Mouse (Mus musculus): ENCODE measurements around the gene Tnf. TPM values are rescaled to one million over a fixed set of nuclear protein-coding genes. Genes with fewer than 3 reads are reported as not detected.

The Tnf gene
- polyA plus RNA-seq, 2 experiments from 2014 or later: 21.5 to 21.6 TPM

DNA sequence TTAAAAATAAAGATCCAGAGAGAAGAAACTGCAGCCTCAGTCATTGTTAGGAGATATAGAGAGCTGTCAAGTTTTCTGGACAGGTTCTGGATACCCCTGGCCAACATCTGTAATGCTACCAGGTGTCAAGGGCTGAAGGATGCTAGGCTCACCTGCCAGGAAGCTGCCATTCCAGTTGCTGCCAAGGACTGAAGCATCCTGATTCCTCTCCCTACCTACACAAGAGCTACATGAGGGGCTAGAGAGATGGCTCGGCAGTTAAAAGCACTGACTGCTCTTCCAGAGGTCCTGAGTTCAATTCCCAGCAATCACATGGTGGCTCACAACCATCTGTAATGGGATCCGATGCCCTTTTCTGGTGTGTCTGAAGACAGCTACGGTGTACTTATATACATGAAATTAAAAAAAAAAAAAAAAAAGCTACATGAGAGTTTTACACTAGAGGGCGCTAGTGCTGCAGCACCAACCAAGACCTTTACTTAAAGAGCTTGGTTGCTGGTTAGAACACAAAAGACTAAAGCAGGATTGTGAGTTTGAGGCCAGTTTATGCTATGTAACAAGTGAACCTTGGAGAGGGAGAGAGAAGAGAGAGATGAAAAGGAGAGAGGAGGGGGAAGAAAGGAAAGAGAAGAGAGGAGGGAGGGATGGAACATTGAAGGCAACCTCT is 33.1 kb downstream of the Tnf start:
- ATAC-seq: no peak

DNA sequence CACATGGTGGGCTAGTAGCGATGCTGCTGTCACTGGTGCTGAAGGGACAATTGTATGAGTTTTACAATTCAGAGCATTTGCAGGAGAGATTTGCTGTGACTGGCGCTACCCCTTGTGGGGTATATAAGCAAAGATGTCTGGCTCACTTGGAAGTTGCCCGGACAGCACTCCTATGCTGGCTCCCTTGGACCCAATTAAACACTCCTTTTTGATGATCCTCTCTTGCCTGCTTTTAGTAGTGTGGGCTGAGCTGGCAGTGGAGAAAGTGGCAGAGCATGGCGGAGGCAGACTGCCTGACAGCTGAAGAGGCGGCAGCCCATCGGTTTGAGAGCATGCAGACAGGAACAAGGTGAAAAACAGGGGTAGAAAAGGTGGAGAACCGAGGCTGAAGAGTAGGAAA is 34.0 kb downstream of the Tnf start:
- ATAC-seq: no peak

DNA sequence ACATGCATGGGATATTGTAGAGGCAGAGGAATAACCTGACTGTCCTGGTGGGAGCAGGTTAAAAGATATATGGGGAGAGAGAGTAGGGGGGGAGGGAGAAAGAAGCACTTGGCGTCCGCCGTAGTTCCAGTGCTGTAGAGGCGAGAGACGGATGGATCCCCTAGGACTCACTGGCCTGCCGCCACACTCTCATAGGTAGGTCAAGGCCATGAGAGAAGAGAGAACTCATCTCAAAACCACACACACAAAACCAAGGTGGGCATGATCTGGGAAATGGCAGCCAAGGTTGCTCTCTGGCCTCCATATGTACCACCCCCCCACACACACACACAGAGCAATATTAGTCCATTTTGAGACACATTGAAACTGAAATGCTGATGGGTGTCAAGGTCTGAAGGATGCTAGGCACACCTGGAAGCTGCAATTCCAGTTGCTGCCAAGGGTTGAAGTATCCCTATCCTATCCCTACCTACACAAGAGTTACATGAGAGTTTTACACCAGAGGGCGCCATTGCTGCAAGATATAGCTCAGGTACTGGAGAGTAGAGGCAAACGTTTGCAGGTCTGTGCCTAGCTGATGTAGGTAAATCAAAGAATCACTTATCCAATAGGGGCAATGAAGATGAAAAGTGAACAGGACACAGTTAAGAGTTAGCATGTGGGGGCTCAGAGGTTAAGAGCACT is 35.3 kb downstream of the Tnf start:
- ATAC-seq: peak; percentile 9

DNA sequence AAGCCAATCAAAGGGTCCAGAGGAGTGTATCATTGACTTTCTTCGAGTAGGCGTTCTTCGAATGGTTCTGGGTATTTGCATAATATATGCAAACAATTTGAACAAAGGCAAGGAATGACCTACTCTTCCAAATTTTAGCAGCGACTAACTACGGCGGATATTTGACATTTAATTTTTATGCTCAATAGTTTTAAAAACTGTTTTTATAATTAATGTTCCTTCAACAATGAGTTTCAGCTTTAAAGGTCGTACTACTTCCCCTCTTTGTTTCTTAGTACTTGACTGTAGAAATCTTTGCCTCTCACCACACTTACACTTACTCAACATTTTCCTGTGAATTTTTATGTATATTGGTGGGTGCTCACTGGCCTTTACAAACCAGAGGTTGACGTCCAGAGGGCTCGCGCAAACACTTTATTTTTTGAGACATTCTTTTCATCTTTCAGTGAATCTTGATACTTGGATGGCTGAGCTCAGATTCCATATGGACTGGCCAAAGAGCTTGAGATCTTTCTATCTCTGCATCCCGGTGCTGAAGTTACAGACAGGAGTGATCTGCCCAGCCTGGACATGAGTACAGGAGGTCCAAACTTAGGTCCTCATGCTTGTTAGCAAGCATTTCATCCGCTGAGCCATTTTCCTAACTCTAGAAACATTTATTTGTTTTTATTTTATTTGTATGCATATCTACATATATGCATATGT is 36.2 kb downstream of the Tnf start:
- ATAC-seq: no peak

DNA sequence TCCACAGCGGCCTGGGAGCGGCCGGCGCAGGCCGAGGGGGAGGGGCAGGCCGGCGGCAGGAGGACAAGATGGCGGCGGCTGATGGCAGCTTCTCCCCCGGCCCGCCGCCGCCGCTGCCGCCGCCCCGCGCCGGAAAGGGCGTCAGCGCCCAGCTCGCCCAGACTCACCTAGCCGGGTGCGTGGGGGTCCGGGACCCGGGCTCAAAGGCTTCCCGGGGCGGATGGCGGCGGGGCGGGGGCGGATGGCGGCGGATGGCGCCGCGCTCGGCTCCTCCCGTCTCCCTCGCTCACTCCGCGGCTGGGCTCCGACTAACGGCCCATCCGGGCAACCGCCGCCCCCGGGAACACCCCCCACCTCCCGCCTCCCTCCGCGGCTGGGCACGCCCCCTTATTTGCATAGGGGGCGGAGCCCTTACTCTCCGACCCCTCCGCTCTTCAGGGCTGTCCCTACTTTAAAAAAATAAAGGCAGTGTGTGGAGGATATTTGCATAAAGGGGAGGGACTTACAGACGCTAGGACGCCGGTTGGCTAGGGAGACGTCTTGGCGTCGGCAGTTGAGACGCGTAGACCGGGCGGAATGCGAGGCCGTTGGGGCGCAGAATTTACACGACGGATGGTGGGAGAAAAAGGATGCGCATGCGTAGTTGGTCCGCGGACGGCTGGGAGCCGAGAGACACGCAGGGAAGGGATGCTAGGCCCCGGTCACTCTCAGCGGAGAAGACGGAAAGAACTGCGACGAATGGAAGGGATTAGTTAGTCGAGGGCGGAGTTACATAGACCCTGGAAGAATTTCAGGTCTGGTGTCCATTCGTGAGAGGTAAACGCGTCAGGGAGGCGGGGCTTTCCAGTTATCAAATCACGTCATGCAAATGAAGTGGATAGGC is 37.0 kb downstream of the Tnf start, which contains the start of gene Prrc2a:
Gene Prrc2a, minus strand, starts transcription at position 330 of the 883 bp plus-strand sequence.
- ATAC-seq: peak; percentile 89

DNA sequence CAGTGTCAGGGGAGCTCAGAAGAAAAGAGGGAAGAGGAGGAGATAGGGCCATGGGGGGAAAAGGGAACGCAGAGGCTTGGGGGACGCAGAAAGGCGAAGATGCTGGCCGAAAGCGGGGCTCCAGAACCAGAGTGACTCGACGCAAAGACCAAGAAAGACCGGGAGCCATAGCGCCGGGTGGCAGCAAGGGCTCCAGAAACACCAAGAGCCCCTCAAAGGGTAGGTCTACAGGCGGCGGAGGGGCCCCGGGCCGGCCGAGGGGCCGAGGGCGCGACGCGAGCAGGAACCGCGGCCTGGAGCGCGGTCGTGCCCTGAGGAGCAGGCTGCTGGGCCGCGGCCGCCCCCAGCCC is 37.6 kb downstream of the Tnf start:
- ATAC-seq: no peak

DNA sequence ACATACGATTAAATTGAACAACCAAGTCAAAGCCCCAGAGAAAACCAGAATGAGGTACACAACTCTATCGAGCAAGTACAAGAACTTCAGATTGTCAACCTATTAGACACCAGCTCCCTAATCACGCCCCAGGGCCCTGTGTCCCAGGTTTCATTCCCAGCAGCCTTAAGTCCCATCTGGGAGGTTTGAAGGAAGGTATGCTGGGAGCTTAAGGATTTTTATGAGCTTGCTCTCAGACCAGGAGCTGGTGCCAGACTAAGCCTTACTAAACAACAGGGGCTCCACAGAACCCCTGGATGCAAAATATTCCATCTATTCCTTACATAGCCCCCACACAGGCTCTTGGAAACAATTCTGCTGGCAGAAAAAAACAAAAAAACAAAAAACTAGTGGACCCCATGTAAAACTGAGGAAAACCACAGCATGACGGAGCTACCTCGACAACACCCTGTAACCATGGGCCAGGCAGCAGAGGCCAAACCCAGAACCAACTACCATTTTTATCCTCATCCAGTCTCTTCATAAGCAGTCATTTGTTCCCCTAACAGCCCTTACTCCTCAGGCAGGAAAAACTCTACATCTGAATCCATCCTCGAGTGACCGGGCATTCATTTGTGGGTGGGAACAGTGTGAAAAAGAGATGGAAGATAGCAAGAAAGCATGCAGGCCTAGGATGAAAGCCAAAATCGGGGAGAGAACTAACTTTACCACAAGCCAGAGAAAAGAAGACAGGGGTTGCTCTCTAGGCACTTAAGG is 38.3 kb downstream of the Tnf start:
- no peak for ATAC-seq

DNA sequence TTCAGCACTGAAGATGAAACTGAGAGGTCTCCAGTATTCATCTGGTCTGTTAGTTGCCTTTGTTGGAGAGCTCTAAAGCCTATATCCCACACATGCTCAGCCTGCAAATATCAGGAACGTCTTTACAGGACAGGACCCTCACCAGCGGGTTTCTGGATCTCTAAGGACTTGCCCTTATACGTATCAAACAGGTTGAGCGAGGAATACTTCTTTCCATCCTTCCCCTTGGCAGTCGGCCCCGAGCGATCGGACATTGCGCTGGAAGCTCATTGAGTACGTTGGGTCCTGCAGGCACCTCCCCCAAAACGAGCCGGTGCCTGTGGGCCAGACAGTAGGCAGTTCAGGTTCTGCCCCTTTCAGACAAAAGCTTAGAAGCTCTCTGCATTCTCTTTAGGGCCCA is 39.1 kb downstream of the Tnf start:
- no peak for ATAC-seq

DNA sequence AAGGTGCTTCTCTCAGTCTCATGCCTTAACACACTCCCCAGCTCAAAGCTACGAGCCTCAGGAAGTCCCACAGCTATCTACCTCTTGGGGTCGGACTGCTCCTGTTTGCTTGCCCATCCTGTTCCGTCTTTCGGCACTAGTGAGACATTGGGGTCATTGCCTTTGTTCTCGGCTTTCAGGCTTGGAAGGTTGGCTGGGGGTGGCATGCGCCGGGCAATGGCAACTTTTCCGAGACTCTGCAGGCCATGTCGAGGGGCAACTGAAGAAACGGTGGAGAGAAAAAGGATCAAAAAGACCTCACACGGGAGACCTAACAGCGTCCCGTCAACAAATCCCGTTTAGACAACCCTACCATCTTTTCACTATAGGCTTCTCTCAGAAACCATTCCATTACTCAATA is 39.7 kb downstream of the Tnf start:
- no peak for ATAC-seq

DNA sequence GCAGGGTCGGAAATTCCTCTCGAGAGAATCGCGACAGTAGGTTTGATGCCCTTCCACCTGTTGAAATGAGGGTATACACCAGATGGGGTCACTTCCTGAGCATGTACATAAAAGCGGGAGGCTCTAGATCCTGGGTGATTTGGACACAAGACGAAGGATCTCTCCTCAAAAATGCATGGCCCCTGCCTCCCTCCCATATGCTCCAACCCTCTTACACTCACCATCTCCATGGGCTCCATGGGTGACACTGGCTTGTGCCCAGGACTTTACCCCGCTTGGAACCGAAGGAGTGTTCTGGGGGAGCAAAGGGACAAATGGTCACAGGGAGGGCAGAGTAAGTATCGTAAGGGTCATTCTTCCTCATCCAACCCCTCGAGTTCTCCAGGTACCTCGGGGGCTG is 40.4 kb downstream of the Tnf start:
- ATAC-seq: no peak

DNA sequence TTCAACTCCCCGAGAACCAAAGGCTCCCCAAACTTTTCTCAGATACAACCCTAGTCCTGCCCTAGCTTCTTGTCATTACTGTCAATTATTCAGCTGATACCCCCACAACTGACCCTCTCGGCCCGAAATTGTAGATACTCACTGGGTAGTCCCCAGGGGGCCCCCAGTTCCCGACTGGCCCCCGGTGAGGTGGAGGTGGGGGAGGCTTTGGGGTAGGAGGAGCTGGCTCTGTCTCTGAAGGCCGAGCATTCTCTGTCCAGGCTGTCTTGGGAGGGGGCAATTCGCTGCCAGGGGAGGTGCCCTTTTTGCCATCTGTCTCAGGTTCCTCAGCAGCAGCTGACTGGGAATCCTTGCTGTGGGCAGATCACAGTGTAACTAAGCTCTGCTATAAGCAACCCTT is 42.2 kb downstream of the Tnf start:
- ATAC-seq: no peak

DNA sequence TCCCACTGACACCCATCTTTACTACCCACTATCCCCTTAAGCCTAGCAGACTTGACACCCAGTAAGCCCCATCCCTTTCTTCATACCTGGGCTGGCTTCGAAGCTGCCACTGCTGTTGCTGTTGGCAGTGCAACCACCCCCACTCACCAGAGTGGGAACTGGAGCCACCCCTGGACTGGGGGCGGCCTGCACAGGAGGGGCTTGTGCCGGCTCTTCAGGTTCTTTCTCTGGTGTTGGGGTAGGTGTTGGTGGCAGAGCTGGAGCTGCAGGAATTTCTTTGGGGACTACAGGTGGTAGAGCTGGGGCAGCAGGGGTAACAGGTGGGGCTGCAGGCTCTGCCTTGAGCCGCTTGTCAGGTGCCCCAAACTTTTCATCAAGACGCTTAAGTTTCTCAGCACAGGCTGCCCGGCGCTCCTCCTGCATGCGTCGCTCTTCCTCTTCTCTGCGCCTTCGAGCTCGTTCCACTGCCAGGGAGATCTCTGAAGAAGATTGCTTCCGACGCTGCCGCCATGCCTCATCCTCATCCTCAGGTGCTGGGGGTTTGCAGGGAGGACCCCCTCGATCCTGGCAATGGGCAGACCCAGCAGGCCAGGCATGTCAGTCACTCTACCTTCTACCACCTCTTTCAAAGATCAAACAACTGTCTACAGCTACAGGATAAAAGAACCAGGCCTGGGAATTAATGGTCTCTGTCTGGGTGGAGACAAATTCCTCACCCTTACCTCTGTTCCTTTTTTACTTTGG is 42.8 kb downstream of the Tnf start:
- no peak for ATAC-seq

DNA sequence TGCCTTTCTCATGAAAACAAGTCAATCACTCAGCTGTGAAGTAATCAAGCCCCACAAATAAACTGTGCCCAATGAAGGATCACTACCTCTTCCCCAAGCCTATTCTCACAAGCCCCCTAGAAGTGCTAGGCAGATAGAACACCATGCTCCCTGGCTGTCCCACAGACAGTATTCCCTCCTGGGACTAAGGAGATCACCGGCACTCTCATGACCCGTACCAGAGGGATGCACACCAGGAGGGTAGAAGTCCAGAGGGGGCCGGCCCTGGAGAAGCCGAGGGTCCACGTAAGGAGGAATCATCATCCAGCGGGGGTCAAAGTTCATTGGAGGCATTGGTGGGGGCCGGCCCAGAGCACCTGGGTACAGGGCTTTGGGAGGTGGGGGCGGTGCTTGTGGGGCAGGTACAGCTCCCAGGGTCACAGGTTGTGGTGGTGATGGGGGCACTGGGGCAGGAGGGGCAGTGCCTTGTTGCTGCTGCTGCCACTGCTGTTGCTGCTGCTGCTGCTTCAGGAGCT is 44.1 kb downstream of the Tnf start:
- ATAC-seq: no peak

DNA sequence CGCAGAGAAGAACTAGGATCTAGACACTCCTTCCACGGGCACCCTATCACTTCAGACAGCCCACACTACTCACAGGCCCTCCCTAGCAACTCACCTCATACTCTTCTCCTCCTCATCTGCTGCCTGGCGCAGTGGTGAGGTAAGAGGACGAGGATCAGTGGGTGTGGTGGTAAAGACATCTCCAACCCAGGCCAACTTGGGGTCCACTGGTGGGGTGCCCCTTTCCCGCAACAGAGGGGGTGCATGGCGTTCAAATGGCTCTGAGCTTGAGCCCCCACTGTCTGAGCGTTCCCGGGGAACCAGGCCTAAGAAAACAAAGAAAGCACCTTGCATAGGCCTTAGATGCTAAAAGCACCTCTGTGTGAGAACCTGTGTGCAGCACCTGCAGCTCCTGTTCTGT is 44.6 kb downstream of the Tnf start:
- ATAC-seq: no peak

DNA sequence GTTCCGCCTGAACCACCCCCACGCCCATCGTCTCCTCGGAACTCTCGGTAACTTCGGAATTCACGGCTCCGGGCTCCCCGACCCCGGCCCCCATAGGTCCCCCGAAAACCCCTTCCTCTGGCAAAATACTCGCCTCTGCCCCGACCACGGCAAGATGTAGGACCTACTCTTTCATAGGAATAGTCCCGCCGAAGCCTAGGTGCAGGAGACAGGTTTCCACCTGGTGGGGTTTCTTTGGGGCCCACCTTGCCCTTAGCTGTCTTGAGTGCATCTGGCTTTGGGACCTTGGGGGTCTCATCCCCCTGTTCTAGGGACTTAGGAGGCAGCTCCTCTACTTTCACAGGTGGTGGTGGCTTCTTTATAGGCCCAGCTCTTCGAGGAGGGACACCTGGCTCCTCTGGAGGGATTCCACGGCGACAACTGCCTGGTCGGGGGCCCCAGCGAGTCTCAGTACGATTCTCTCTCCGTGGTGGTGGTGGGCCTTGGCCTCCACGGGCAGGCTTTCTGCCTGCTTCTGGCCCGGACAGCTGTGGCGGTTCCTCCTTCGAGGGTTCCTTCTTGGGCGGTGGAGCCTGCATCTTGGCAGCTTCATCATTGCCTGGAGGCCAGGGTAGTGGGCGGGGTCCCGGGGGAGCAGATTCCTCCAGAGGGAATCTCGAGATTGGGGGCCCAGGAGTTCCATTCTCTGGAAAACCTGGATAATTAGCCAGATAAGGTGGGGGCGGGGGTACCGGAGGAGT is 45.2 kb downstream of the Tnf start:
- no peak for ATAC-seq

DNA sequence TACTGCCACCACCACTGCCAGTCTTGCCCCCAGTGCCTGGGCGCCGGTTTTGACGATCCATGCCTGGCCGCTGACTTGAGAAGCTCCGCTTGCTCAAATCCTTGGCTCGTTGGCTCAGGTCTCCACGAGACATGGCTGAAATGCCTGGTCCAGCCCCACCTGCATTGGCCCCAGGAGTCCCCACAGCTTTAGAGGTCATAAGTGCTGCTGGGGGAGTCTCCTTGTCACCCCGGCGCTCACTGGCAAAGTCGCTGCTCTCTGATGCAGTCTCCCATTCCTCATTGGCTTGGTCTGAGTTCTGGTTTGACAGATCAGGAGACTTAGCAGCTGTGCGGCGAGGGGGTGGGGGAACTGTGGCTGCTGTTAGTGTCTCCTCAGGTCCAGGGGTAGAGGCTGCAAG is 46.4 kb downstream of the Tnf start:
- no peak for ATAC-seq

DNA sequence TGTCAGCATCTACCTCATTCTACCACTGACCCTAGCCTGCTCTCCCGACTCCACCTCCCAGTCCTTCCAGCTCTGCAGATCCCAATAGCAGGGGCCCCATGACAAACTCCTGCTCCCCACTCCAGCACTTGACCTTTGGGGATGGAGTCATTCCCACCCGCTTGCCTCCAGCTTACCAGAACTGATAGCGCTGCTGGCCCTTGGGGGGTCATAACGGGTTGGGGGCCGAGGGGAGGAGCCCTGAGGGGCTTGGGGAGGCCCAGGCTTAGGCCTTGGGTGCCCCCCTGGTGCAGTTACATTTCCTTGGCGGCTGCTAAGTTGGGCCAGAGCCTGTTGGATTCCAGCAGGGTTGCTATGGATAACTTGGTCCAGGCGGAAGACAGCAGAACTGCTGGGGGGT is 47.2 kb downstream of the Tnf start:
- no peak for ATAC-seq

DNA sequence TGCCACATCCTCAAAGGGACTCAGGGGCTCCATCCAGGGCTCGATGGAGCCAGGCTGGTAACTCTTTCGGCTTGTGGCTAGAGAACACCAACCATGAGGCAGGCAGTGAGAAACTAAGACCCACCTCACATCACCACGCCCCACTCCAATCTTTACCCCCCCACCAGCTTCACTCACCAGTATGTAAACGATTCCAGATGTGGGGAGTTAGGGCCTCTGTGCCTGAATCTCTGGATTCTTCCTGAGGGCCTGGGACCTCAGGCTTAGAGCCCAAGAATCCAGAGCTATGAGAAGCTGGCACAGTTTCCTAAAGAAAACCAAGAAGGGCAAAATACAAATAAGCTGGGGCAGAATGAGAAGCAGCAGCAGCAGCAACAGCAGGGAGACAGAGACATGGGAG is 47.9 kb downstream of the Tnf start:
- no peak for ATAC-seq

DNA sequence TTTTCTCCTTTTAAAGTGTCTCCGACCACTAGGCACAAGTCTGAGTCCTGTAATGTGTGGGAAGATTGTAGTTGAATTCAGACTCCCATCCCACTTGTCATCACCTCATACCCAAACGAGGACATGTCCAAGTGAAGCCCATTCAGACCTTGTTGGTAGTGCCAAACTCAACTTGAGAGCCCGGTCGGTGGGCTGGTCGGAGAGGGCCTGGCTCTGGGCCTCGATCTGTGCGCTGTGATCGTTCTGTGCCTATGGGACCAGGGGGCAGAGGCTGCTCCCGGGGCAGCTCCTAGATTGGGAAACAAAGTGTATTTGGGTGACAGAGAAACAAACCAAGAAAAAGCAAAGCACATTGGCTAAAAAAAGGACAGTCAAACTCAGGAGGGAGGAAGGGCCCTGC is 48.7 kb downstream of the Tnf start:
- ATAC-seq: no peak

DNA sequence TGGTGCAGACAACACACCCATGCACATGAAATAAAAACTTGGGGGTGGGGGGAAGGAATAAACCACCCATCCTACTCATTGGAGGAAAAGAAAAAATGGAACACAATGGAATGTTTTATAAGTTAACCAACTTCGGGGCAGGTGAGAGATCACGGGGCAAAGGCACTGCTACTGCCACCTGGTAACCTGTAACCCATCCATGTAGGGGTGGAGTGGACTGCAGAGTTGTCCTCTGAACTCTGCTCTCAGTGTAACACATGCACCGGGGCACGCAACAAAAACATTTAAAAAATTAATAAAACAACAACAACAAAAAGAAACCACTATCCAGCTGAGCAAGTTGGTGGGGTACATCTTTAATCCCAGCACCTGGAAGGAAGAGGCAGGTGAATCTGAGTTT is 49.7 kb downstream of the Tnf start:
- ATAC-seq: no peak
